Mouse (Mus musculus) naive thymus-derived CD4-positive, alpha-beta T cell, adult 5 months (primary cell): ENCODE results near the gene Olfr640. TPM values are rescaled to one million over a fixed set of nuclear protein-coding genes. Genes with fewer than 3 reads are reported as not detected.

Experiments used
- polyA plus RNA-seq: library from polyadenylated mRNA; unstranded; fragments of 100-300 nt; shearing (Covaris generic); gene quantifications from one replicate; pipeline ENCODE4 v1.2.1, GENCODE M21; 2017

The Olfr640 gene
- not detected for polyA plus RNA-seq

GRCm38 (mm10) chr7:104025473-104025872, at the start of gene Olfr640:
Olfr640 (minus strand) TSS chr7:104025573.

GRCm38 (mm10) chr7:104071769-104072168, 46.4 kb upstream of the Olfr640 start, which contains the start of gene Olfr644:
Olfr644 (minus strand) TSS chr7:104071869.

GRCm38 (mm10) chr7:104061345-104061744, 36.0 kb upstream of the Olfr640 start, which contains the start of gene 4930516K23Rik:
4930516K23Rik (minus strand) TSS chr7:104061445.

GRCm38 (mm10) chr7:104052566-104052965, 27.2 kb upstream of the Olfr640 start, which contains the start of gene Olfr642:
Olfr642 (minus strand) TSS chr7:104052666.

GRCm38 (mm10) chr7:104035145-104035544, 9.8 kb upstream of the Olfr640 start, which contains the start of gene Olfr641:
Olfr641 (plus strand) TSS chr7:104035445.

GRCm38 (mm10) chr7:104017203-104017602, 8.2 kb downstream of the Olfr640 start, which contains the start of gene Olfr639:
Olfr639 (minus strand) TSS chr7:104017303.

GRCm38 (mm10) chr7:103998446-103998845, 26.9 kb downstream of the Olfr640 start, which contains the start of gene Olfr638:
Olfr638 (plus strand) TSS chr7:103998746.

GRCm38 (mm10) chr7:103970852-103971251, 54.5 kb downstream of the Olfr640 start, which contains the start of gene Olfr635:
Olfr635 (plus strand) TSS chr7:103971152.

Other genes starting within 250 kb of the Olfr640 start
- gene Olfr68, start 245.9 kb downstream of the Olfr640 start, polyA plus RNA-seq, result not detected
- gene Olfr67, start 233.8 kb downstream of the Olfr640 start, polyA plus RNA-seq, result not detected
- gene Hbb-bt, start 211.6 kb downstream of the Olfr640 start, polyA plus RNA-seq, result not detected
- 1.2 TPM for gene Hbb-bs, start 197.5 kb downstream of the Olfr640 start, polyA plus RNA-seq
- not detected for gene Hbb-bh2, start 185.1 kb downstream of the Olfr640 start, polyA plus RNA-seq
- gene Hbb-bh1, start 182.4 kb downstream of the Olfr640 start, polyA plus RNA-seq, result not detected
- gene Hbb-y, start 172.4 kb downstream of the Olfr640 start, polyA plus RNA-seq, result not detected
- gene Olfr66, start 139.3 kb downstream of the Olfr640 start, polyA plus RNA-seq, result not detected
- gene Olfr64, start 131.1 kb downstream of the Olfr640 start, polyA plus RNA-seq, result not detected
- gene Olfr65, start 122.1 kb downstream of the Olfr640 start, polyA plus RNA-seq, result not detected
- gene Olfr631, start 96.7 kb downstream of the Olfr640 start, polyA plus RNA-seq, result not detected
- gene Olfr632, start 91.2 kb downstream of the Olfr640 start, polyA plus RNA-seq, result not detected
- gene Olfr633, start 81.1 kb downstream of the Olfr640 start, polyA plus RNA-seq, result not detected
- 0.04 TPM for gene Olfr635, start 54.4 kb downstream of the Olfr640 start, polyA plus RNA-seq
- not detected for gene Olfr638, start 26.8 kb downstream of the Olfr640 start, polyA plus RNA-seq
- gene Olfr639, start 8.3 kb downstream of the Olfr640 start, polyA plus RNA-seq, result 0.05 TPM
- not detected for gene Olfr641, start 9.9 kb upstream of the Olfr640 start, polyA plus RNA-seq
- gene Olfr642, start 27.1 kb upstream of the Olfr640 start, polyA plus RNA-seq, result not detected
- not detected for gene 4930516K23Rik, start 35.9 kb upstream of the Olfr640 start, polyA plus RNA-seq
- gene Olfr644, start 46.3 kb upstream of the Olfr640 start, polyA plus RNA-seq, result not detected
- gene Olfr645, start 59.9 kb upstream of the Olfr640 start, polyA plus RNA-seq, result not detected
- gene Olfr646, start 79.3 kb upstream of the Olfr640 start, polyA plus RNA-seq, result not detected
- not detected for gene Ubqln5, start 104.3 kb upstream of the Olfr640 start, polyA plus RNA-seq
- not detected for gene Olfr643, start 111.8 kb upstream of the Olfr640 start, polyA plus RNA-seq
- not detected for gene Ubqln3, start 117.7 kb upstream of the Olfr640 start, polyA plus RNA-seq
- gene Ubqlnl, start 125.0 kb upstream of the Olfr640 start, polyA plus RNA-seq, result not detected
- not detected for gene Olfm5, start 139.3 kb upstream of the Olfr640 start, polyA plus RNA-seq
- not detected for gene Olfr648, start 157.8 kb upstream of the Olfr640 start, polyA plus RNA-seq
- gene Olfr649, start 170.4 kb upstream of the Olfr640 start, polyA plus RNA-seq, result not detected
- gene Trim6, start 193.2 kb upstream of the Olfr640 start, polyA plus RNA-seq, result 2.0 TPM
- 21.8 TPM for gene Trim34a, start 218.9 kb upstream of the Olfr640 start, polyA plus RNA-seq